Mouse (Mus musculus) testis, adult 2 months (tissue): Measurements from ENCODE around the gene Sdccag8. TPM values are rescaled to one million over a fixed set of nuclear protein-coding genes. Genes with fewer than 3 reads are reported as not detected.

Experiments
- H3K27ac ChIP-seq: fragments of 200-500 bp; 2 replicates; pipeline ENCODE4 v1.5.1; 2012; ENCODE audit warnings: low read depth, low read length; ENCODE audit not compliant: control insufficient read depth, insufficient read depth
- H3K27me3 ChIP-seq: fragments of 200-500 bp; 2 replicates; pipeline ENCODE4 v1.6.1; 2012; ENCODE audit warnings: mild to moderate bottlenecking, low read length, moderate library complexity; ENCODE audit not compliant: control insufficient read depth, insufficient read depth
- H3K36me3 ChIP-seq: fragments of 200-500 bp; 2 replicates; pipeline ENCODE4 v1.6.1; 2012; ENCODE audit warnings: mild to moderate bottlenecking, low read length; ENCODE audit not compliant: control insufficient read depth, insufficient read depth
- H3K4me1 ChIP-seq: fragments of 200-500 bp; 2 replicates; pipeline ENCODE4 v1.6.1; 2012; ENCODE audit warnings: low read length; ENCODE audit not compliant: control insufficient read depth, insufficient read depth
- H3K4me3 ChIP-seq: fragments of 200-500 bp; 2 replicates; pipeline ENCODE4 v1.5.1; 2012; ENCODE audit warnings: low read depth, mild to moderate bottlenecking, low read length, moderate library complexity, mixed read lengths; ENCODE audit not compliant: control insufficient read depth
- CTCF ChIP-seq: fragments of 200-500 bp; IDR thresholded peaks from 2 replicates; pipeline ENCODE4 v1.5.1; 2012; ENCODE audit warnings: low read depth, mild to moderate bottlenecking, inconsistent platforms, low read length, moderate library complexity; ENCODE audit not compliant: control insufficient read depth, insufficient read depth, insufficient replicate concordance
- POLR2A ChIP-seq: fragments of 200-500 bp; IDR thresholded peaks from 2 replicates; pipeline ENCODE4 v1.6.1; 2012; ENCODE audit warnings: low read depth, mild to moderate bottlenecking, inconsistent platforms, low read length, moderate library complexity; ENCODE audit not compliant: control insufficient read depth
- polyA plus RNA-seq: library from polyadenylated mRNA; depleted of rRNA; stranded (reverse); fragments of >200 nt; gene quantifications from 2 replicates; pipeline ENCODE4 v1.2.3, GENCODE M21; 2012; rRNA removed

Gene Sdccag8
- polyA plus RNA-seq = 14.3 and 17.4 TPM in 2 replicates

DNA sequence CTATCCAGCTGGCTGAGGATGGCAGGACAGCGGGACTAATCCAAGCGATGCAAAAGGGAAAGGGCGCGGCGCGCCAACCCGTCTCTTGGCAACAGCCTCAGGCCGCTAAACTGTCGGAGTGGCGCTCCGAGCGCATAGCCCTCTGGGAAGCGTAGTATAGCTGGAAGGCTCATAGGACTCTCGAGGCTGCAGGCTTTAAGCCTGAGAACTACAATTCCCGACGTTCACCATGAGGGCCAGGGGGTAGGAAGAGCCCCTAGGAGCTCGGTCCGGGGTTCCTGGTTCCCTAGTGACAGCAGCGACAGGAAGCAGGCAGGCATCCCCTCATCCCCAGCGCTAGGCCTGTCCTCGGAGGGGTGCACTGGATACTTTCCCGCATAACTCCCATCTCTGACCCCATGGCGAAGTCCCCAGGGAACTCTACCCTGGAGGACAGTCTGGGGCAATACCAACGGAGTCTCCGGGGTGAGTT lies at the start of gene Sdccag8:
Gene Sdccag8, plus strand, starts transcription at position 70 of the 472 bp plus-strand sequence.
- H3K4me1 ChIP-seq = no peaks in the 10 kb centered on the region; the same call in none of the 2 replicates
- peak within 1 kb of the TSS; percentile 99 for H3K27ac ChIP-seq
- peak; percentile 83 for TF ChIP-seq POLR2A
- 0 out of 2 replicates have a peak, but pooled peaks have one; percentile 7 for TF ChIP-seq CTCF
- H3K36me3 ChIP-seq = no peaks in the 10 kb centered on the region
- peak within 1 kb of the TSS; percentile 92 for H3K4me3 ChIP-seq
- no peaks in the 10 kb centered on the region for H3K27me3 ChIP-seq

DNA sequence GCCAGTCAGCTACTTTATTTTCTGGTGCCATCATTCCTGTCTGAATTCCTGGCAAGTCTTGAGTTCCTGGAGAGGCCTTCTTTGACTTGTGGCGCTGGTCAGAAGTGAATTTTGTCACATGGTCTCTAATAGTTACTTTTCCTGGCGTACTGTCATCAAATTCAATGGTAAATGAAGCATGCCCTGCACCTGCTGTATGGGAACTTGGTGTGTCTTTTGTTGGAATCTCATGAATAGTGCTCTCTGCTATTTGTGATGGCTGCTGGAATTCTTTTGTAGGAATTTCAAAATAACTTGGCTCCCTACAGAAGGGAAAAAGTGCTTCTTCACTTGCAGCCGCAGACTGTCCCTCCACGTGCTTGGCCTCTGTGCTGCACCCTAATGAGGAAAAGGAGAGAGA lies 39.9 kb upstream of the Sdccag8 start:
- no peak for TF ChIP-seq CTCF
- TF ChIP-seq POLR2A = no peak
- Histone ChIP-seq H3K4me3 (no peak overlapping the region), H3K27me3 (no peaks in the 10 kb centered on the region), H3K4me1 (no peaks in the 10 kb centered on the region), H3K36me3 (peaks cover 2% of the 10 kb centered on the region; the same call in 1 of the 2 replicates), H3K27ac (no peak overlapping the region)

DNA sequence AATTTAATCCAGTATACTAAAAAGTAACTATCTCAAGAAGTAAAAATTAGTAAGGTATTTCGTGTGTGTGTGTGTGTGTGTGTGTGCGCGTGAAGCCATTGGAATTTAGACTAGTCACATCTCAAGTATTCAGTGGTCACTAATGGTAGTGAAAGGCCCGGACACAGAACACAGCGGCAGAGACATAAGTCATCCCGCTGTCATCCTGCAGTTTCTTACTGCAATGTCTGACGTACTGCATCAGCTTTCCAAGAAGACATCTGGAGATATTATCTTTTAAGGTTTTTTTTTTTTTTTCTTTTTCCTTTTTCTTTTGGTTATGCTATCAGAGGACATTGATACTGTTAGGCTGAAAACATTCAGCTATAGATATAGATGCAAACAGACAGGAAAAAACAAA lies 25.1 kb upstream of the Sdccag8 start:
- no peak overlapping the region for H3K27ac ChIP-seq
- TF ChIP-seq POLR2A (no peak), CTCF (no peak)
- peaks cover 1% of the 10 kb centered on the region; the same call in 1 of the 2 replicates for H3K36me3 ChIP-seq
- no peak overlapping the region for H3K4me3 ChIP-seq
- H3K4me1 ChIP-seq = no peaks in the 10 kb centered on the region
- no peaks in the 10 kb centered on the region for H3K27me3 ChIP-seq

DNA sequence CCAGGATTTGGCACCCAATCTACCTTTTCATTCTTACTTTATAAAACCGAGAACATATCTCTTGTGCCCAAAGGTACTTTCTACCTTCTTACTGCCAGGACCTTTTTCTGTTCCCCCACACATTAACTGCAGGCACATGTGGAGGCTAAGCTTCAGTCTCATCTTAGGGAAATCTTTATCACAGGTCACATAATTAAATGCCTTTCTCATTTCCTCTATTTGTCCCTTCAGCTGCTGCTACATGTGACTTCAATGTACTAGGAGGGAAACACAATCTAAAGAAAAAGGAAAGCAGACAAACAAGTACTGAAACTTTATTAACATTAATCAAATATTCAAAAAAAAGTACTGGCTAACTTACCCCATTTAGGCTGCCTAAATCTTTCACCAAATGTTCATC lies 22.3 kb upstream of the Sdccag8 start:
- TF ChIP-seq POLR2A (no peak), CTCF (no peak)
- H3K4me3 ChIP-seq = no peak overlapping the region
- no peaks in the 10 kb centered on the region for H3K27me3 ChIP-seq
- no peaks in the 10 kb centered on the region for H3K4me1 ChIP-seq
- no peak overlapping the region for H3K27ac ChIP-seq
- H3K36me3 ChIP-seq = peaks cover 1% of the 10 kb centered on the region; the same call in 1 of the 2 replicates

DNA sequence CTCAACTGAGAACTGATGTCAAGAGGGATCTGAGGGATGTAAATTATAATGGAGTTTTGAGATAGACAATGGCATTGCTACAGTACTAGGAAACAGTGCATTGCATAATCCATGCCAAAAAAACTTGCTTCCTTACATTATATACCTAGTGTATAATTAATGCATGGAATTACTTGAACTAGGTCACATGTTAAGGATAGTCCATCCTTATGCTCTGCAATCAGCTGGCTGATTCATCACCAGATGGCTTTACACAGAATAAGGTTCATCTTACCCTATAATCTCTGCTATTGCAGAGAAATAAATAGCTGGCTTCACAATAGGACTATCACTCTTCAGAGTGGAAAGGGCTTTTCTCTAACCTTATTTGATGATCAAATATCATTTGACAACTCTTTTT lies 15.8 kb upstream of the Sdccag8 start:
- H3K4me3 ChIP-seq = no peak overlapping the region
- no peak overlapping the region for H3K27ac ChIP-seq
- no peaks in the 10 kb centered on the region for H3K4me1 ChIP-seq
- H3K36me3 ChIP-seq = no peaks in the 10 kb centered on the region
- no peaks in the 10 kb centered on the region for H3K27me3 ChIP-seq
- TF ChIP-seq CTCF (no peak), POLR2A (no peak)

DNA sequence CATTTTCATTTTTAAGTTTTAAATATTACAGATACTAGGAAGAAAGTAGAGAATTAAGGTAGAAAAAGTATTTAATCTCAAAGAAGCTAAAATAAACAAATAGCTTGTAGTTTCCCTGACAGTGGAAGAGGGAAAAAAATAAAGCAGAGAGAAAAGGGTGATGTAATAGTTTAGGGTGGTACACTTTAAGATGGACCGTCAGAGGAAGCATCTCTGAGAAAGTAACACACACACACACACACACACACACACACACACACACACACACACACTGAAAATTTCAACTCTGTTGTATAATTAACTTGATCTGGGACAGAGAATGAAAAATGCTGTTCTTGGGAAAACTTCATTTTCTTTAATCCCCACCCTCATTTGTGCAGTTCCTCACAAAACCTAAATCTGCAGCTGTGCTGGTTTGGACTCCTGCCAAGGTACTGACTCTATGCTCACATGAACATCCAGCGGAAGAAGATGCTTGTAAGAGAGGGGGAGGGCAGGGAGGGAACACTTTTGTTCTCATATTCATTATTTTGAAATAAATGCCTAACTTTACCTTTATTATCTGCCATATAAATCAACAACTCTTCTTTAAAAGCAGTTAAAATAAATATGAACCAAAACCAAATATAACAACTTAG lies 13.6 kb upstream of the Sdccag8 start:
- TF ChIP-seq CTCF = no peak
- TF ChIP-seq POLR2A = no peak
- H3K36me3 ChIP-seq = no peaks in the 10 kb centered on the region
- no peak overlapping the region for H3K27ac ChIP-seq
- no peak overlapping the region for H3K4me3 ChIP-seq
- H3K4me1 ChIP-seq = no peaks in the 10 kb centered on the region
- no peaks in the 10 kb centered on the region for H3K27me3 ChIP-seq

DNA sequence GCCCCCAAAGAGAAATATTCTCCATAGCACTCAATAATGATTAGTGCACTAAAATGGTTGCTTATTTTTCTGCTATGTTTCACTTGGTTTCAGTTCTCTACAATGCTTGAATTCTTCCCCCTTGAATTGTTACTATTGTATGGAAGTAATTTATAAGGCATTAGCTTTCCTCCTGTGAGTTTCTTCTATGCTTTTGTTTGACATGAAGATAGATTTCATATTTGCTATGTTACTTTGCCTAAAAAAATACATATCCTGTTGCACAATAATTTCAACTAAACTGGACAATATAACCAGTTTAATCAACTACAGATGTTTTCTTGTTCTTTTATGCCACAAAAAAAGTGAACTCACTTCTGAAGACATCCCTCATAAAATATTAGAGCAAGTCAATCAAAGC lies 4.3 kb upstream of the Sdccag8 start:
- TF ChIP-seq POLR2A (no peak), CTCF (no peak)

More for the DNA sequence above, 4.3 kb upstream of the Sdccag8 start:
- Histone ChIP-seq H3K36me3 (no peaks in the 10 kb centered on the region), H3K27me3 (no peaks in the 10 kb centered on the region), H3K4me3 (no peak overlapping the region), H3K4me1 (no peaks in the 10 kb centered on the region; the same call in 1 of the 2 replicates), H3K27ac (no peak overlapping the region)
